Mouse (Mus musculus) layer of hippocampus, adult 18-20 months (tissue): ENCODE results near the gene Gm3286. TPM values are rescaled to one million over a fixed set of nuclear protein-coding genes. Genes with fewer than 3 reads are reported as not detected.
"Not testable (repeated sequence)": the region's sequence is repeated elsewhere in the genome, so short reads cannot be mapped to it uniquely, and the experiment has no call there.

Experiments used
- DNase-seq, 2 experiments: peaks; one replicate each; pipeline ENCODE4 v3.0.0; 2022; ENCODE audit warnings: low spot score in 2 of 2
- long read RNA-seq: library from polyadenylated mRNA; stranded (forward); transcript quantifications from one replicate; pipeline ENCODE4 v2.0.0, GENCODE M21; 2021
- total RNA-seq, 2 experiments: library from RNA; stranded (reverse); gene quantifications; 2 replicates each; pipeline ENCODE4 v1.2.3; 2021

Gene Gm3286
- total RNA-seq, result not detected
- long read RNA-seq, result 0 reads

DNA sequence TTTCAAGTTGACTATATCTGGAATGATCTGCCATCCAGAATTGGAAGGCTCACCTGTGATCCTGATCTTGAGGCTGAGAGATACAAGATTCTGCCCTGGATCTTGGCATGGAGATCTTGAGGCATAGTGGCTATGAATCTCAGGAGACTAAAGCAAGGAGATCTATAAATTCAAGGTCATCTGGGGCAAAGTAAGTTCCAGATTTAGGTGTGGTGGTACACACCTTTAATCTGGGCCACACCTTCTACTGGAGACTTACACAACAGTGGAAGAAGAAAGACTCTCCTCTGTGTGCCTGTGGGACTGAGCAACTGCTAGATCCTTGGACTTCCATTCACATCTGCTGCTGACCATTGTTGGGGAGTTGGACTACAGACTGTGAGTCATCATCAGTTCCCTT lies at the start of gene Gm3286:
TSS of gene Gm3286 (plus strand) at position 301 of the 400 bp plus-strand sequence.
- not testable (repeated sequence) for DNase-seq

Other genes with a start within 250 kb of the Gm3286 start
- gene Gm10424, start 238.0 kb upstream of the Gm3286 start, total RNA-seq, result not detected
- gene Gm3259, start 204.8 kb upstream of the Gm3286 start, total RNA-seq, result not detected
- gene D5Ertd577e, start 54.0 kb upstream of the Gm3286 start, total RNA-seq, result not detected
- not detected for gene Gm7971, start 84.1 kb downstream of the Gm3286 start, total RNA-seq
- gene Gm7978, start 225.4 kb downstream of the Gm3286 start, total RNA-seq, result not detected
- gene Gm7982, start 231.3 kb downstream of the Gm3286 start, total RNA-seq, result not detected